In the genomic region with DNA sequence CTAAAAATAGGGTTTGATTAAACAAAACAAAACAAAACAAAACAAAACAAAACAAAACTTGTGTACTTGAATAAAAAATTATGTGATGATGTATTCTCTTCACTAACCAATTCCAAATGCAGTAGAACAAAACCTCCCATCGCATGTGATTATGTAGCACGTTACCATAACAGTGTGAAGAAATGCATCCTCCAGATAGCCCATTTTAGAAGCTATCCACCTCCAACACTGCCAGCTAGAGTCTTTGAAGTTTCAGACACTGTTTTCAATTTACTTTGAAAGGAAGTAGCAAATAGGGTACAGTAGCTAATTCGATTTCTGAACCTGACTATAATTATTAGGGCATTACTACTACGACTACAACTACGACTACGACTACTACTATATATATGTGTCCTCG, we compare ENCODE assay signal across 12 mouse cellular contexts.
"Had no signal": no experiment of that assay in that cellular context is flagged by ENCODE, and none has a peak within 500 bp of the region (broad histone marks: within the 10 kb centered on the region; RNA-seq: fewer than 3 reads in every experiment).

No protein-coding gene starts in this region.

- DNase-seq: retina, postnatal 1 day; right cerebral cortex, adult 18-20 months; right cerebral cortex, postnatal 14 days; right cerebral cortex, postnatal 25 days; right cerebral cortex, postnatal 4 days; spleen, adult 18-20 months; thymus, adult 18-20 months; thymus, adult 2 months; thymus, postnatal 14 days; thymus, postnatal 25 days; thymus, postnatal 36 days; thymus, postnatal 4 days had no signal
